Mouse (Mus musculus): Measurements from ENCODE around the gene Ankrd53. TPM values are rescaled to one million over a fixed set of nuclear protein-coding genes. Genes with fewer than 3 reads are reported as not detected.

The Ankrd53 gene
- 0.11 and 0.15 TPM in 2 replicates for polyA plus RNA-seq (2016; fragmentation: Nextera tagmentation; extraction: Ambion mirVana)

GRCm38 (mm10) chr6:83762344-83762743 is at the start of gene Ankrd53:
Gene Ankrd53 (plus strand): TSS chr6:83762644.
- DNase-seq (ENCODE audit: low spot score), result no peak
- Histone ChIP-seq H3K9me3 (no peaks in the 10 kb centered on the region), H3K4me1 (peaks cover 21% of the 10 kb centered on the region), H3K27ac (replicated peaks) (no peak within 1 kb of the TSS), H3K4me3 (peak within 1 kb of the TSS; percentile 53), H3K27me3 (replicated peaks; ENCODE audit: low read depth, poor library complexity, severe bottlenecking) (peaks cover 82% of the 10 kb centered on the region), H3K36me3 (replicated peaks) (no peaks in the 10 kb centered on the region)
- 23% methylated on average over 6 of the region's 6 CpGs for WGBS

GRCm38 (mm10) chr6:83713271-83714136 is 48.9 kb upstream of the Ankrd53 start:
- Histone ChIP-seq H3K36me3 (replicated peaks) (no peaks in the 10 kb centered on the region), H3K4me1 (peaks cover 42% of the 10 kb centered on the region), H3K27ac (replicated peaks) (no peak overlapping the region), H3K9me3 (no peaks in the 10 kb centered on the region), H3K27me3 (replicated peaks; ENCODE audit: low read depth, poor library complexity, severe bottlenecking) (peaks cover 100% of the 10 kb centered on the region), H3K4me3 (no peak overlapping the region)
- 1% methylated on average over 12 of the region's 12 CpGs for WGBS
- peak; percentile 45 for DNase-seq (ENCODE audit: low spot score)

DNA sequence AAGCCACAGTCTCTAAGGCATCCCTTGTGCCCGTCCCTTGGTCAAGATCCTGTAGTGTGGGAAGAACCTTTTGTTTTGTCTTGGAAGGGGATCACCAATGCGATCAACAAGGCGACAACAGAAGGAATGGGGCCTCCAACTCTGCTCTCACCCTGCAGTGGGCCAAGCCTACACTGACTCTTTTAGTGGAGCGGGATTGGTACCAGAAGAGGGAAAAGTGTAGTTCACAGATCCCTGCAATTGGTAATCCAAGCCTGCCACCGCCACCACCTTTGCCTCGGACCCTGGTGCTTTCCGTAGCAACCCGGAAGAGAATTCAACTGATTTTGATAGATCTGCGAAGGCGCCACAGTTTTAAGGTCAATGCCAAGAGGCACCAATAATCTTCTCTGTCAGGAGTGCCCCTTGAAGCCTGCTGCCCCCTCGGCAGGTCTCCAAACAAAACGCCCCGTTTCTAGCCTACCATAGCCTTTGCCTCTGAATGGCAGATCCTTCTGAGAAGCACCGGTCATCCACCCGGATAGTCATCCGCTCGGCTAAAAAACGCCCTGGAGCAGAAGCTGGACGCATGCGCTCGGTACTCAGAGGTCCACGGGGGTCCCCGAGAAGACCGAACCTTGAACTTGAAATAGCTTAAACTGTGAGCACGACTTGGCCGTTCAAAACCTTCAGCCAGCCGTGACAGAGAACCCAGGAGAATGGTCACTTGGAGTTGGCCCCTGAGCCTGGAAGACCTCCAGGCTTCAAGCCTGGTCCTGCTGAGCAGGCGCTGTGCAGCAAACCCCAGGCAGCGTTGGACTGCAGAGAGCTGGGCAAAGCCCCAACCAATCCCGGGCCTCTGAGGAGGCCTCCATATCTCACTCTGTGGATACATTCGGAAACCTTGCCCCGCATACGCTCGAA is 48.0 kb upstream of the Ankrd53 start:
- Histone ChIP-seq H3K27ac (replicated peaks) (no peak overlapping the region), H3K4me1 (peaks cover 42% of the 10 kb centered on the region), H3K36me3 (replicated peaks) (no peaks in the 10 kb centered on the region), H3K9me3 (no peaks in the 10 kb centered on the region), H3K4me3 (no peak overlapping the region), H3K27me3 (replicated peaks; ENCODE audit: low read depth, poor library complexity, severe bottlenecking) (peaks cover 100% of the 10 kb centered on the region)
- DNase-seq (ENCODE audit: low spot score), result peak; percentile 65
- 1% methylated on average over 34 of the region's 34 CpGs for WGBS

DNA sequence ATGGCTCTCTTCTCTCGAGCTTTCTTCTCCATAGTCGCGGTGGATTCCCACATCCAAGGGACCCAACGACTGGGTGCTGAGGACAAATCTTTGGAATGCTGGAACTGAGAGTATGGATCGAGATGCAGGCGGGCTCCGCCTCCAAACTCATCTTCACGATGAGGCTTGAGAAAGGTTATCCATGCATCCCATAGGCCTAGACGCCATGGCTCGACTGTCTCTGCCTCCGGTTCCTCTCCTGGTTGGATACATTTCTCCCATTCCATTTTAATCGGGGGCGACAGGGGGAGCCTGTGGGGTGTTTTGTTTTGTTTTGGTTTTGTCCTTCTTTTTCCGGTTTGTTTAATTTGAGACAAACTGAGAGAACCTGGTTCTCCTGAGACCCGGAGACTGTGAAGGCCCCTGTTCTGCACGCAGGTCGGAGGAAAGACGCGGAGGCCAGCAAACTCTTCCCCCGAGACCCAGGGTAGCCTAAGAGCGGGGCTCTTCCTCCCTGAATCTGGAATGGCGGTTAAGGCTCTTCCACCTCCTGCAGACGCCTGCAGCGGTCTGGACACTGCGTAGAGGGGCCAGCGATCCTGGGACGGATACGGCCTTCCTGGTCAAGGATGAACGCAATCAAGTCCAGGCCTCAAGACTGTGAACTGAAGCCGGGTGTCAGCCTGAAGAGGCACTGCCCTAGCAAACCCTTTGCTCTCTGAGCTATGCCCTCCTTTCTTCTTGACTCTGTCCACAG is 46.8 kb upstream of the Ankrd53 start:
- peak overlapping the region; percentile 5; the same call in 1 of the 2 replicates for H3K4me3 ChIP-seq
- under 1% methylated on average over 30 of the region's 30 CpGs for WGBS
- no peaks in the 10 kb centered on the region for H3K9me3 ChIP-seq
- H3K27ac ChIP-seq (replicated peaks), result no peak overlapping the region
- H3K27me3 ChIP-seq (replicated peaks; ENCODE audit: low read depth, poor library complexity, severe bottlenecking), result peaks cover 100% of the 10 kb centered on the region
- peak; percentile 63 for DNase-seq (ENCODE audit: low spot score)
- peaks cover 37% of the 10 kb centered on the region for H3K4me1 ChIP-seq
- H3K36me3 ChIP-seq (replicated peaks), result no peaks in the 10 kb centered on the region

DNA sequence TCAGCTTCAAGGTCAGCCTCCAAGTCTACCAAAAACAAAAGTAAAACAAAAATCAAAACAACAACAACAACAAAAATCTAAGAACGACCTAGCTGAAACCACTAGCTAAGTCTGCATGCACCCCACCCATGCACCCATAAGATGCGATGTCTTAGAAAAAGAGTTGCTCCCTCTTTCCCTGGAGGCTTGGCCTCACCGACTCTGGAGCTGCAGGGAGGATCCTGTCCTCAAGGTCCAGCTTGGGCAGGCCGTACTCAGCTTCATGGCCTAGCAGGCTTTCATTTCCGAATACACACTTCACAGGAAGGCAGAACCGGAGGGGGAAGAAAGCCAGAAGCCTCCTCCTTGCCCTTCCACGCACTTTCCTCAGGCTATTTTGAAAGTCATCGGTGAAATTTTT is 45.4 kb upstream of the Ankrd53 start:
- DNase-seq (ENCODE audit: low spot score), result no peak
- H3K9me3 ChIP-seq, result no peaks in the 10 kb centered on the region
- WGBS, result under 1% methylated on average over 8 of the region's 8 CpGs
- H3K4me1 ChIP-seq, result peaks cover 23% of the 10 kb centered on the region
- H3K27ac ChIP-seq (replicated peaks), result no peak overlapping the region
- H3K4me3 ChIP-seq, result no peak overlapping the region
- H3K36me3 ChIP-seq (replicated peaks), result no peaks in the 10 kb centered on the region
- H3K27me3 ChIP-seq (replicated peaks; ENCODE audit: low read depth, poor library complexity, severe bottlenecking), result peaks cover 100% of the 10 kb centered on the region

DNA sequence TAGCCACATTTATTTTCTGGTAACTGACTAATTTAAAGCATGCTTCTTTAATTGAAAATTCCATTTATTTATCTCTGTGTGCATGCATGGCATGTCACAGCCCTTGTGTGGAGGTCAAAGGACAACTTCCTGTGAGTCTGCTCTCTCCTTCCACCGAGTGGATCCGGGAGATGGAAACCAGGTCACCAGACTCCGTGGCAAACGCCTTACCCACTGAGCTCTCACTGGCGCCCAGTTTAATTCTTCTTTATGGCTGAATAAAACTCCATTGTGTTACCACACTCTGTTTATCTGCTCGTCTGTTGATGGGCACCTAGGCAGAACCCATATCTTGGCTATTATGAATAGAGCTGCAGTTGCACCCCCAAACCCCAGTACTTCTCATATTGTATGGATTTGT is 39.9 kb upstream of the Ankrd53 start:
- no peaks in the 10 kb centered on the region for H3K36me3 ChIP-seq (replicated peaks)
- no peak for DNase-seq (ENCODE audit: low spot score)
- no peaks in the 10 kb centered on the region; the same call in 1 of the 2 replicates for H3K4me1 ChIP-seq
- no peak overlapping the region for H3K4me3 ChIP-seq
- no peak overlapping the region for H3K27ac ChIP-seq (replicated peaks)
- H3K27me3 ChIP-seq (replicated peaks; ENCODE audit: low read depth, poor library complexity, severe bottlenecking), result peaks cover 81% of the 10 kb centered on the region
- H3K9me3 ChIP-seq, result no peaks in the 10 kb centered on the region
- 15% methylated on average over 6 of the region's 6 CpGs for WGBS

- Histone ChIP-seq H3K27me3 (replicated peaks; ENCODE audit: low read depth, poor library complexity, severe bottlenecking) (peaks cover 56% of the 10 kb centered on the region), H3K4me1 (no peaks in the 10 kb centered on the region; the same call in 1 of the 2 replicates), H3K9me3 (no peaks in the 10 kb centered on the region), H3K4me3 (no peak overlapping the region), H3K36me3 (replicated peaks) (no peaks in the 10 kb centered on the region), H3K27ac (replicated peaks) (no peak overlapping the region)
- DNase-seq (ENCODE audit: low spot score), result no peak
- WGBS, result 42% methylated on average over 4 of the region's 4 CpGs
These were observed 35.3 kb upstream of the Ankrd53 start for GRCm38 (mm10) chr6:83727178-83727577.

DNA sequence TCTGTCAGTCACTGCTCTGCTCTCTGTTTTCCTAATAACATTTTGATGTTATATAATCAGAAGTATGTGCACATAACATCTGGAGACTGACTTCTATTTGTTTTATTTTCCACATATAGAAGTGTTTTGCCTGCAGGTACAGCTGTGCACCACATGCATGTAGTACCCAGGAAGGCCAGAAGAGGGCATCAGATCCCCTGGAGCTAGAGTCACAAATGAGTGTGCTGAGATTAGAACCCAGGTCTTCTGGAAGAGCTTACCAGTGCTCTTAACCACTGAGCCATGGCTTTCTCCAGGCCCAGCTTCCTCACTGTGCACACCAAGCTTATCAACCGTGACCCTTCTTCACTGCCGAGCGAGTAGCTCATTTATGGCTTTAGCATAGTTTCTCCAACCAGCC is 34.0 kb upstream of the Ankrd53 start:
- no peaks in the 10 kb centered on the region for H3K36me3 ChIP-seq (replicated peaks)
- H3K27me3 ChIP-seq (replicated peaks; ENCODE audit: low read depth, poor library complexity, severe bottlenecking), result peaks cover 48% of the 10 kb centered on the region
- no peaks in the 10 kb centered on the region for H3K4me1 ChIP-seq
- 91% methylated on average over 3 of the region's 3 CpGs for WGBS
- no peak overlapping the region for H3K4me3 ChIP-seq
- DNase-seq (ENCODE audit: low spot score), result no peak
- H3K27ac ChIP-seq (replicated peaks), result no peak overlapping the region
- H3K9me3 ChIP-seq, result no peaks in the 10 kb centered on the region

DNA sequence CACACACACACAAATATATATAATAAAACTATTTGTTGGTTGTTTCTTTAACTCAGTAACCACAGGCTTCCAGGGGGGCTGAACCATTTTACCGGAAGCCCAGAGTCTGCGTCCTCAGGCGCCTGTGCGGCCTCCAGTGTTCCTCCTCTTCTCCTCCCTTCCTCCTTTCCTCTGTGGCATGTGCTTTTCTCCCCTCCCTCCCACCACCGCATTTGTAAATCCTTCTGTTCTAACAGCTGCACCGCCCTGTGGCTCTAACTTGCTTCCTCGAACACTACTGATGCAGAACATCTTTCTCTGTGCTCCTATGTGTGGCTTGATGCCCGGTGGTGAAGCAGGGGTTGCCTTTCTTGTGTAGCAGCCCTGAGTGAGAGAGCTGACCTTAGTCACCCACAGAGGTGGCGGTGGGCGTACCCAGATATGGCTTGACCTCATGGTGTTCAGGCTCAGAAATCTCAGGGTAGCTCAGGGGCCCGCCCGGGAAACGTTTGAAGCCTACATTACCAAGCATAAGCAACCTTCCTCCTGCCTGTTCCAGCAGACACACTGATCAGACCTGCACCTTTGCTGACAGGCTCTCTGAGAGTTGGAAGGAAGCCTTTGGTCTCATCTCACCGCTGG is 33.0 kb upstream of the Ankrd53 start:
- no peak overlapping the region for H3K27ac ChIP-seq (replicated peaks)
- DNase-seq (ENCODE audit: low spot score), result no peak
- H3K36me3 ChIP-seq (replicated peaks), result no peaks in the 10 kb centered on the region
- H3K4me3 ChIP-seq, result no peak overlapping the region
- peaks cover 40% of the 10 kb centered on the region for H3K27me3 ChIP-seq (replicated peaks; ENCODE audit: low read depth, poor library complexity, severe bottlenecking)
- H3K4me1 ChIP-seq, result no peaks in the 10 kb centered on the region
- peaks cover 8% of the 10 kb centered on the region for H3K9me3 ChIP-seq
- WGBS, result 73% methylated on average over 14 of the region's 14 CpGs

DNA sequence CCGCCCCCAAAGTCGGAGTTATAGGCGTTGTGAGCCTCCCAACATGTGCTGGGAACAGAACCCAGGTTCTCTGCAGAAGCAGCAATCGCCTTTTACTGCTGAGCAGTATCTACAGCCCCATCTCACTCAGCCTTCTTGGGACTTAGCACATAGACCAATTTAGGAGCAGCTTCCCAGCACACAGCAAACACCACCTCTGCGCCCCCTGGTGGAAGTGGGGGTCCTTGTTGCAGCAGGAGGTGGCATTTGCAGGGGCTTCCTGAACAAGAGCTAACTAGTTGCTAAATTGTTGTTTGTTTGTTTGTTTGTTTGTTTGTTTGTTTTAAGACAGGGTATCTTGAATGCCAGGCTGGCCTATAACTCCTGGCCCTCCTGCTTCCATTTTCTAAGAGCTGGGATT is 31.3 kb upstream of the Ankrd53 start:
- Histone ChIP-seq H3K36me3 (replicated peaks) (no peaks in the 10 kb centered on the region), H3K9me3 (peaks cover 8% of the 10 kb centered on the region), H3K27me3 (replicated peaks; ENCODE audit: low read depth, poor library complexity, severe bottlenecking) (peaks cover 43% of the 10 kb centered on the region), H3K4me1 (no peaks in the 10 kb centered on the region), H3K27ac (replicated peaks) (no peak overlapping the region), H3K4me3 (no peak overlapping the region)
- 30% methylated on average over 5 of the region's 5 CpGs for WGBS
- peak; percentile 82 for DNase-seq (ENCODE audit: low spot score)

DNA sequence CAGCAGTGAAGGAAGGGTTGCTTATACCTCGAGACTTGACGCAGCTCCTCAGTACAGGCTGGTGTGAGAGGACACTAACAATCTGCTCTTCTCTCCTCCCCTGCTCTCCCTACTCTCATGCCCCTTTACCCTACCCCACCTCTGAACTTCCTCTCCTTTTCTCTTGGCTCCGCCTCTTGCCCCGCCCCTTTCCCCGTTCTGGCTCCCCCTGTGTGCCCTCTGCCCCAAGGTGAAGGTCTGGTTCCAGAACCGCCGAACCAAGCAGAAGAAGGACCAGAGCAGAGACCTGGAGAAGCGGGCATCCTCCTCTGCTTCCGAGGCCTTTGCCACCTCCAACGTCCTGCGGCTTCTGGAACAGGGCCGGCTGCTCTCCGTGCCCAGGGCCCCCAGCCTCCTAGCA is 25.1 kb upstream of the Ankrd53 start:
- H3K27ac ChIP-seq (replicated peaks), result no peak overlapping the region
- peaks cover 25% of the 10 kb centered on the region; the same call in 1 of the 2 replicates for H3K27me3 ChIP-seq (replicated peaks; ENCODE audit: low read depth, poor library complexity, severe bottlenecking)
- H3K36me3 ChIP-seq (replicated peaks), result no peaks in the 10 kb centered on the region
- no peak overlapping the region for H3K4me3 ChIP-seq
- 33% methylated on average over 13 of the region's 13 CpGs for WGBS
- peaks cover 7% of the 10 kb centered on the region for H3K4me1 ChIP-seq
- peaks cover 8% of the 10 kb centered on the region for H3K9me3 ChIP-seq
- no peak for DNase-seq (ENCODE audit: low spot score)

DNA sequence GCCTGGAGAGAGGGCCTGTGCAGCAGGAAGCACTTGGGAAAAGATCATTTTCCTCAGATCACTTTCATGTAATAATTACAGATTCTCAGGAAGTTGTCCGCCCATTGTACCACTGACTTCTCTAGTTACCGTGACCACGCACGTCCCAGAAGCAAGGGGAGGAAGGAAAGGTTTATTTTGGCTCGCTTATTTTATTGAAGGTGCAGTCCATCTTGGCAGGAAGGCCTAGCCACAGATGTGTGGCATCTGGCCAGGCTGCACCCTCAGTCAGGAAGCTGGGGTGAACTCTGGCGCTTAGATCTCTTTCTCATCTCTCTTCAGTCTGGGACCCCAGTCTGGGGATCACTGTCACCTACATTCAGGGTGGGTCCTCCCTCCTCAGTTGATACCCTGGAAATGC is 23.8 kb upstream of the Ankrd53 start:
- DNase-seq (ENCODE audit: low spot score), result no peak
- peaks cover 35% of the 10 kb centered on the region for H3K27me3 ChIP-seq (replicated peaks; ENCODE audit: low read depth, poor library complexity, severe bottlenecking)
- no peak overlapping the region for H3K4me3 ChIP-seq
- peaks cover 8% of the 10 kb centered on the region for H3K9me3 ChIP-seq
- 79% methylated on average over 6 of the region's 6 CpGs for WGBS
- H3K36me3 ChIP-seq (replicated peaks), result no peaks in the 10 kb centered on the region
- no peak overlapping the region for H3K27ac ChIP-seq (replicated peaks)
- peaks cover 11% of the 10 kb centered on the region for H3K4me1 ChIP-seq

Data from embryonic facial prominence, embryonic 10.5 days (tissue).